Comparison of ENCODE assay signal across 23 mouse cellular contexts in genomic region chr11:89867575-89867974, GRCm38 (mm10).
A peak's percentile ranks its signal among the peaks of the same experiment; 100 is the strongest.
DNase-seq lines count a peak whose midpoint lies in the region; ATAC-seq and TF ChIP-seq lines count a peak whose summit lies in the region.
"Had no signal": no experiment of that assay in that cellular context is flagged by ENCODE, and none has a peak within 500 bp of the region (broad histone marks: within the 10 kb centered on the region; RNA-seq: fewer than 3 reads in every experiment).

No protein-coding gene starts in this region.

- H3K27ac ChIP-seq in forebrain, embryonic 14.5 days (ENCODE audit: low read depth, low read length), result no peak overlapping the region
- no peak overlapping the region for H3K27ac ChIP-seq in forebrain, embryonic 15.5 days (replicated peaks)
- H3K27ac ChIP-seq in kidney, postnatal 0 days, result no peak overlapping the region
- no peak overlapping the region for H3K27ac ChIP-seq in kidney, embryonic 16.5 days (ENCODE audit: low read length)
- H3K27ac ChIP-seq: embryonic facial prominence, embryonic 13.5 days; forebrain, embryonic 13.5 days; heart, embryonic 10.5 days; heart, embryonic 15.5 days; hindbrain, embryonic 10.5 days; hindbrain, embryonic 14.5 days had no signal

- H3K9me3 ChIP-seq in forebrain, embryonic 14.5 days (replicated peaks; ENCODE audit: control insufficient read depth, low read length), result no peaks in the 10 kb centered on the region
- H3K9me3 ChIP-seq in forebrain, embryonic 15.5 days, result no peaks in the 10 kb centered on the region
- no peaks in the 10 kb centered on the region for H3K9me3 ChIP-seq in kidney, postnatal 0 days (replicated peaks; ENCODE audit: low read length)
- no peaks in the 10 kb centered on the region for H3K9me3 ChIP-seq in kidney, embryonic 16.5 days (ENCODE audit: low read length)
- H3K9me3 ChIP-seq: embryonic facial prominence, embryonic 13.5 days; forebrain, embryonic 13.5 days; G1E; heart, embryonic 10.5 days; heart, embryonic 15.5 days; hindbrain, embryonic 10.5 days had no signal

- no peaks in the 10 kb centered on the region for H3K27me3 ChIP-seq in forebrain, embryonic 14.5 days (replicated peaks; ENCODE audit: control insufficient read depth, insufficient read depth, low read length)
- no peaks in the 10 kb centered on the region for H3K27me3 ChIP-seq in forebrain, embryonic 15.5 days
- H3K27me3 ChIP-seq in kidney, postnatal 0 days (ENCODE audit: insufficient read depth, low read length), result no peaks in the 10 kb centered on the region
- no peaks in the 10 kb centered on the region for H3K27me3 ChIP-seq in kidney, embryonic 16.5 days (ENCODE audit: insufficient read depth, low read length)
- H3K27me3 ChIP-seq: embryonic facial prominence, embryonic 13.5 days; forebrain, embryonic 13.5 days; heart, embryonic 15.5 days had no signal

- no peaks in the 10 kb centered on the region; the same call in 1 of the 2 replicates for H3K4me1 ChIP-seq in forebrain, embryonic 14.5 days (ENCODE audit: control insufficient read depth, insufficient read depth, low read length)
- H3K4me1 ChIP-seq in forebrain, embryonic 15.5 days, result no peaks in the 10 kb centered on the region
- no peaks in the 10 kb centered on the region for H3K4me1 ChIP-seq in kidney, postnatal 0 days (replicated peaks; ENCODE audit: insufficient read depth, low read length)
- no peaks in the 10 kb centered on the region for H3K4me1 ChIP-seq in kidney, embryonic 16.5 days (ENCODE audit: insufficient read depth, low read length)
- H3K4me1 ChIP-seq: embryonic facial prominence, embryonic 13.5 days; heart, embryonic 10.5 days; heart, embryonic 15.5 days; hindbrain, embryonic 10.5 days had no signal

- H3K9ac ChIP-seq in forebrain, embryonic 14.5 days (ENCODE audit: low read length), result no peak overlapping the region
- H3K9ac ChIP-seq in forebrain, embryonic 15.5 days (replicated peaks), result no peak overlapping the region
- H3K9ac ChIP-seq in kidney, postnatal 0 days (ENCODE audit: low read depth, low read length), result no peak overlapping the region
- H3K9ac ChIP-seq in kidney, embryonic 16.5 days (replicated peaks; ENCODE audit: low read length), result no peak overlapping the region
- H3K9ac ChIP-seq: embryonic facial prominence, embryonic 13.5 days; forebrain, embryonic 13.5 days; heart, embryonic 15.5 days; hindbrain, embryonic 14.5 days had no signal

- H3K4me3 ChIP-seq in forebrain, embryonic 14.5 days (ENCODE audit: low read depth, low read length), result no peak overlapping the region
- no peak overlapping the region for H3K4me3 ChIP-seq in forebrain, embryonic 15.5 days
- no peak overlapping the region for H3K4me3 ChIP-seq in kidney, postnatal 0 days (replicated peaks; ENCODE audit: low read depth, low read length)
- H3K4me3 ChIP-seq in kidney, embryonic 16.5 days (ENCODE audit: low read length), result no peak overlapping the region
- H3K4me3 ChIP-seq: embryonic facial prominence, embryonic 13.5 days; forebrain, embryonic 13.5 days; heart, embryonic 10.5 days; heart, embryonic 15.5 days; hindbrain, embryonic 10.5 days had no signal

- 22% methylated on average over 2 of the region's 2 CpGs for WGBS in forebrain, embryonic 14.5 days
- WGBS in forebrain, embryonic 15.5 days, result 30% methylated on average over 2 of the region's 2 CpGs
- 65% methylated on average over 2 of the region's 2 CpGs for WGBS in kidney, postnatal 0 days
- 65% methylated on average over 2 of the region's 2 CpGs for WGBS in kidney, embryonic 16.5 days

- no peaks in the 10 kb centered on the region for H3K36me3 ChIP-seq in forebrain, embryonic 14.5 days (ENCODE audit: control insufficient read depth, insufficient read depth, low read length)
- no peaks in the 10 kb centered on the region for H3K36me3 ChIP-seq in forebrain, embryonic 15.5 days
- no peaks in the 10 kb centered on the region for H3K36me3 ChIP-seq in kidney, postnatal 0 days (ENCODE audit: insufficient read depth, low read length)
- H3K36me3 ChIP-seq in kidney, embryonic 16.5 days (ENCODE audit: insufficient read depth, low read length), result no peaks in the 10 kb centered on the region
- H3K36me3 ChIP-seq: embryonic facial prominence, embryonic 13.5 days; G1E; heart, embryonic 10.5 days; heart, embryonic 15.5 days; hindbrain, embryonic 10.5 days had no signal

- ATAC-seq in forebrain, embryonic 14.5 days, result no peak
- ATAC-seq in forebrain, embryonic 15.5 days (replicated peaks), result no peak
- ATAC-seq in kidney, postnatal 0 days (replicated peaks; ENCODE audit: low FRiP score, low read depth), result no peak
- ATAC-seq in kidney, embryonic 16.5 days (ENCODE audit: low FRiP score, low TSS enrichment), result no peak
- ATAC-seq: CD4-positive, CD25-positive, alpha-beta regulatory T cell, adult 4 months; forebrain, embryonic 13.5 days had no signal

- no peak overlapping the region for H3K4me2 ChIP-seq in forebrain, embryonic 14.5 days (ENCODE audit: low read length)
- H3K4me2 ChIP-seq in forebrain, embryonic 15.5 days (replicated peaks), result no peak overlapping the region
- no peak overlapping the region for H3K4me2 ChIP-seq in kidney, postnatal 0 days (ENCODE audit: low read length)
- H3K4me2 ChIP-seq in kidney, embryonic 16.5 days (replicated peaks; ENCODE audit: low read depth, low read length), result no peak overlapping the region
- H3K4me2 ChIP-seq: embryonic facial prominence, embryonic 13.5 days; forebrain, embryonic 13.5 days; heart, embryonic 15.5 days; hindbrain, embryonic 14.5 days had no signal

- peak; percentile 25 for DNase-seq in forebrain, embryonic 14.5 days (ENCODE audit: low spot score)
- peak; percentile 12 for DNase-seq in kidney, postnatal 0 days (ENCODE audit: low spot score)
- DNase-seq in left cerebral cortex, adult 11 months (ENCODE audit: low spot score), result peak; percentile 17
- no peak for DNase-seq in left cerebral cortex, postnatal 10 days (ENCODE audit: extremely low spot score in 1 of 2, low spot score in 2 of 2)
- DNase-seq in Muller cell, postnatal 12 days (ENCODE audit: inconsistent ontology term), result peak; percentile 45
- no peak for DNase-seq in ovary, postnatal 36 days (ENCODE audit: low spot score)
- DNase-seq: adrenal gland, postnatal 10 days; B cell, adult 2 months; cerebellum, adult 18-20 months; cerebellum, adult 9-11 months; cerebellum, postnatal 36 days; gastrocnemius, postnatal 10 days; heart, adult 18-20 months had no signal

- TF ChIP-seq CTCF in kidney, postnatal 0 days (IDR thresholded peaks at IDR 0.05; ENCODE audit: low read depth), result no peak

- intact Hi-C loops in left cerebral cortex, postnatal 10 days (cut with DNase I), result no loop called here

Comparison
In these comparisons a context has a peak if more than half of its experiments do, and no peak if none do; other contexts are left out.
1. DNase-seq: peak in forebrain, embryonic 14.5 days (single experiment), kidney, postnatal 0 days (single experiment), left cerebral cortex, adult 11 months (single experiment) and Muller cell, postnatal 12 days (single experiment); none in left cerebral cortex, postnatal 10 days (0 of 2) and ovary, postnatal 36 days (single experiment).